Mouse (Mus musculus) layer of hippocampus, postnatal 36 days (tissue): ENCODE data around the gene Sbno1. TPM values are rescaled to one million over a fixed set of nuclear protein-coding genes. Genes with fewer than 3 reads are reported as not detected.
A peak's percentile ranks its signal among the peaks of the same experiment; 100 is the strongest.

Experiments used
- DNase-seq, 2 experiments: peaks; one replicate each; pipeline ENCODE4 v3.0.0; 2022
- total RNA-seq, 2 experiments: library from RNA; stranded (reverse); gene quantifications; 2 replicates each; pipeline ENCODE4 v1.2.3; 2021

The Sbno1 gene
- total RNA-seq, 2 experiments from 2014 or later, result 148 to 157 TPM

DNA sequence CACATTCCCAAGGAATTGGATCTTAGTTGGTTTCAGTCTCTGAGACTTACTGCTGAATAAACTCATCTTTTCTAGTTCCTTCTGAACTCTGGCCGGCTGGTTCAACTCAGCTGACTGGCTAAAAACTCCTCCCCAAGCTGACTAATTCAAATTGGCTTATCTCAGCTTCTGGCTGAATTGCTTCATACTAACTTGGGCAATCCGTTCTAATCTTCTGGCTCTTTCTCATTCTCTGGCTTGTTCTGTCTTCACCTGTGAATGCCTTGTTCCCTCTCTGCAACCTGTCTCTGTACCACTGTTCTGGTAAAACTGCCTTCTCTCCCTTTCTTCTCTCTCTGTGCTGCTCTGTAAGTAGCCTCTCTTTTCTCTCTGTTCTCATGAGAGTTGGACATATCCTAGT lies 16.8 kb upstream of the Sbno1 start:
- no peak for DNase-seq

DNA sequence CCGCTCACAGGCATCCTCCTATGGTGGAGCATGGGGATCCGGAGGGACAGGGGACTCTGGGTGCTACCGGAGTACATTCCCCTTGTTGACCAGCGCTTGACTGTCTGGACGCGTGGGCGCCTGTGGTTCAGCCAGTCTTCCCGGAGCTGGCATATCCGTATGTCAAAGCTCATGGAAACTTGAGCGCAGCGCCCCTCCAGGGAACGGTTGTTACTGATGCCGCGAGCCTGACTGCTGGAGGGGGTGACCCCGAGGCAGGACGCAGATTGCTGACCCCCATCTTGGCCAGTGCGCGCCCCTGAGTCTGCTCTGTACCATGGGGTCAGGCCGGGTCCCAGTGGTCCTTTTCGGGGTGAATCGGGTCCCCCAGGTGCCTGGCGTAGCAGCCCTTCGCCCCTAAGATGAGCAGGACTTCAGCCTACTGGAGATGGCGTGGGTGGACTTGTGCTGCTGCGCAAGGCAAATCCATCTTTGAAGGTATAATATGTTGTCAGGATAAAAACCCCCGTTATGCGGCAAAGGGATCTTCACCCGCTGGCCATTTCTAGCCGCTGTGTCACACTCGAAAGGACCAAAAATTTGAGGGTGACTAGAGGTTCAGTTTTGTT lies 14.4 kb upstream of the Sbno1 start:
- DNase-seq, result no peak

DNA sequence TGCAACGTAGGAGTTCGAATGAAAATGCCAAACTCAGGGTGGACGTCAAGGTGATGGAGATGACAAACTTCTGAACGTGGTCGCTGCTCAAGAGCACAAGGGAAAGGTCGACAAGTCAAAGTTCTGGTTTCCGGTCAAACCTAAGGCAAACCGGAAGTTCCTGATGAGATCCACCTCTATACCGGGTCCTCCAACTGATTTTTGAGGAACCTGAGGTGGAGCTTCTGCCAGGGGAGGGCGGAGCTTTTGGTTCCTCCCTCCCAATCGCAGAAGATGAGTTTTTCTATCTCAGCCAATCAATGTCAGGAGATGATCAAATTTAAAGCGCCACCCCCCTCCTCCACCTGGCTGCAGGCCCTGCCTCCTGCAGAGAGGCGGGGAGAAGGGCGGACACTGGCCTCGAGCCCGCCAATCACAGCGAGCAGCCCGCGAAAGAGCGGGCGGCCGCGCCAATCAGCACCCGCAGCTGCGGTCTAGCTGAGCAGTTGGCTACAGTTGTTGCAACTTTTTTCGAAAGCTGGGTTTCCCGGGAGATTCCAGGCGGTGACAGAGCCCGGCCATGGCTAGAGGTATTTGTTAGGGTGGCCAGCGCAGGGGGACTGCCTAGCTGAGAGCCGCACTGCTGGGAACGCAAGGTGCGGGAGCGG lies 13.8 kb upstream of the Sbno1 start, which contains the start of gene Kmt5a:
Gene Kmt5a (plus strand): TSS at position 484 of the 647 bp plus-strand sequence.
- DNase-seq, result peak; percentile 95 to 96

DNA sequence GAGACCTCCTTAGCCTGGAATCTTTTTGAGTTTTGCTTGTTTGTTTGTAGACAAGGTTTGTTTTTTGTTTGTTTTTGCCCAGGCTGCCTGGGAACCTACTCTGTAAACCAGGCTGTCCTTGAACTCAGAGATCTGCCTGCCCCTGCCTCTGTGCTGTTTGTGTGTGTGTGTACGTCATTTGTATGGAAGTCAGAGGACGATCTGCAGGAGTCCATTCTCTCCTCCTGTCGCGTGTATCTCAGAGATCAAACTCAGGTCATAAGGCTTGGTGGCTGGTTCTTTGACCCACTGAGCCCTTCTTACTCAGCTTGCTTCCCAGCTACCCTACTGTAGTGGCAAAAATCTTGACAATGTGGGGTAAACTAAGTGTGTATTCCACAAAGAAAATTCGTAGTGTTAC lies 12.9 kb upstream of the Sbno1 start:
- DNase-seq, result no peak

DNA sequence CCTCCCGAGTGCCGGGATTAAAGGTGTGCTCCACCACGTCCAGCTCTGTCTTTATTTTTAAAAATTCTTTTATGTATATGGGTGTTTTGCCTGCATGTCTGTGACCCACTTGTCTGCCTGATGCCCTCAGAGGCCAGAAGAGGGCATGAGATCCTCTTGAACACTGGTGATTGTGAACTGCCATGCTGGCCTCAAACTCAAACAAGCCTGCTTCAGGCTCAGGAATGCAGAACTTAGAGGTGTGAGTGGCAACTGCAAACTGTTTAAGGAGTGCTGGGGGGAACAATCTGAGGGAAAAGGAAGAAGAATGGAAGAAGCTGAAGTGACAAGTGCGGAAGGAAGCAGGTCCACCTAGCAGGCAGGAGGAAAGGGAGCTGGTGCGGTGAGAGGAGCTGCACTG lies 12.4 kb upstream of the Sbno1 start:
- DNase-seq, result no peak

DNA sequence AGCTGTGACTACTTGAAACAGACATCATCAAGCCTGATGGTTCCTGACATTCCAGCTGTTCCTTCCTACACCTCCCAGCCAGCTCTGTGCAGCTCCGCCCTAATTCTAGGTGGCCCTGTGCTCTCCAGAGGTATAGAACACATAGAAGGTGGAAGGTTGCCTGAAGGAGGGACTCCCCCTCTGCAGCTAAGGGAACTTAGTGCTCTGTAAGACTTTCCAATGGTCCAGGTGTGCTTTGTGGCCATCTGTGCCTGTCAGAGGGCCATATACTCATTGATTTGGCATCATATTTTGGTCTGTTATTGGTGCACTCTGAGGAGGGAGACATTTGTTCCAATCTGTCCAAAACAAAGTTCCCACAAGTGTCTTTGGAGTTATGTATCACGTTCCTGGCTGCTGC lies 7.2 kb upstream of the Sbno1 start:
- no peak for DNase-seq

DNA sequence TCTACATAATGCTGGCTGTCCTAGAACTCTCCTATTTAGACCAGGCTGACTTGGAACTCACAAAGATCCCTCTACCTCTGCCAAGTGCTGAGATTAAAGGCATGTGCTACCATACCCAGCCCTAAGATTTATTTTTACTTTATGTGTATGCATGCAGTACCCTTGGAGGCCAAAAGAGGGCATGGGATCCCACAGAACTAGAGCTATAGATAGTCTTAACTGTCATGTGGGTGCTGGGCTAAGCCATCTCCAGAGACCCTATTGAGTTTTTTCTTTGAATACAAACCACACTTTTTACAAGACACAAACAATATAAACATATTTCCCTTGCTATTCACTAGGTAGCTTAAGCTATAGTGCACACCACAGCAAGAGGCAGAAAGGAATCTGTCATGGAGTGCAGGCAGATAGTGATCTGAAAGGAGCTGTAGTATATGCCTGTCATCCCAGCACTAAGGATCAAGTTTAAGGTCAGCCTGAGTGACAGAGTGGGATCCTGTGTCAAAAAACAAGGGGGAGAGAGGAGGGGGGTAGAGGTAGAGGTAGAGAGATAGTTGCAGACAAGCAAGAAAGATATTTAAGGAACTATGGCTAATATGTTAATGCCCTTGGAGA lies 6.7 kb upstream of the Sbno1 start:
- DNase-seq, result peak; percentile 47 to 66

DNA sequence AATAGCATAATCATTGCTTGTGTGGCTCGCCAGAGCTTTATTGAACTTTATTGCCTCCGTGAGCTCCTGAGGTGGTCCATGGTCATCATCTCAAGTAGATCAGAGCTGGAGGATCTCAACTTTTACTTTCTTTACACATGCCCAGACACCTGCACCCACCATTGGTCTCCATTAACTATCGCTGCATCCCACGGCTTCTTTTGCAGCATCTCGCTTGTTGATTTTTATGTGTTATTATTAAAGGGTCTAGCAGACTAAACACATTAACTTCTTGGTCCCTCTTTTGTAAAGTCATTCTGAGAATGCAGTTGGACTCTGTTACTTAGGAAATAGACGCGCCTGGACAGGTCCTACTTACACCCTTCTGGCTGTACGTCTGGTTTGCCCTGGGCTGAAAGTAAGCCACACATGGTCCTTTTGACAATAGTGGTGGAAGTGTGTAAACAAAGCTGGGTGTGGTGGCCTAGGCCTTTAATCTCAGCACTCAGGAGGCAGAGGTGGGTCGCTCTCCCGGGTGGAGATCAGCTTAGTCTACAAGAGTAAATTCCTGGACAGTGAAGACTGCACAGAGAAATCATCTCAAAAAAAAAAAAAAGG lies 772 bp upstream of the Sbno1 start:
- no peak for DNase-seq

DNA sequence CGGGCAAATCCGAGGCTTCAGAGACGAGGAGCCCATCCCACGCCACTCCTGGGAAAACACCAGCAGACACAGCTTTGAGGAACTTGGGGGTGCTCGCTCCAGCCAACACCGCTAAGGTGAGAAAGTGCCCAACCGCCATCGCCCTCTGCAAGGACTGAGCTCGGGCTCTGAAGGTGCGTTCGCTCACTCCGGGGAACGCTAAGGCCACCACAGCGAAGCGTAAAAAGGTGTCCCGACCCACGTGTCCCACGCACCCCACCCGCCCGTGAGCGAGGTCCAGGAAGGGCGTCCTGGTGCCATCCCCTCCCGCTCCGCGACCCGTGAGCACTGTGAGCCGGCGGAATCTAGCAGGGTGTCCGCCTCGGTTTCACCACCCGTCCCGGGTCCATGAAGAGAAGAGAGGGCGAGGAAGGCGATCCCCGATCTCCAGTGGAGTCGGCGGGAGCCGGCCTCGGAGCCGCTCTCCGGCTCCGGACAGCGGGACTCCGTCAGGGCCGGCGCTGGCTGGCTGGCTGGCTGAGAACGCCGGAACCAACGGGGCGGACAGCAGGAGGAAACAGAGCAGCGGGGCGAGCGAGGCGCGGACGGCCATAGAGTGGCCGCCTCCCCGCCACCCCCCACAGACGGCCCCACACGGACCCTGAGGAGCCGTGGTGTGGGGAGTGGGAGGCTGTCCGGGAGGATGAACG lies 934 bp downstream of the Sbno1 start:
- peak; percentile 14 to 36 for DNase-seq

DNA sequence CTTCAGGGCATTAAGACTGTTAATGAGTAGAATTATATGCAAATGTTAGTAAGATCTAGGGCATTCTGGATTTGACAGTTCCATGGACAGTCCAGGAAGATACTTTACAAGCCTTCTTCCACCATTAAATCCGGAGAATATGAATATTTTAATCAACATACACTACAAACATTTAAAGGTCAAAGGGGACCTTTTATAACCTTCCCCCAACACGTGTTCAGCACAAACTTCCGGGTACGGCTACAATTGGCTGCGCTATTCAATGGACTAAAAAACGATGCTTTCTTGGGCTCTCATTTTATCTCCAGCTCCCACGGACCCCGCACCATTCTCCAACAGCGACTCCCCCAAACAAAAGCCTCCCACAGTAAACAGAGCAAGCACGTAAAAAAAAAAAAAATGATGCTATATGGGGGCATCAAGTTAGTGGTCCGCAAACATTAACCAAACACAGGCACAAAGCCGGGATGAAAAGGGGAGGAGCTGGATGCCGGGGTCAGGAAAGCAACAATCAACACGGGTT lies 1.5 kb downstream of the Sbno1 start:
- DNase-seq, result no peak

DNA sequence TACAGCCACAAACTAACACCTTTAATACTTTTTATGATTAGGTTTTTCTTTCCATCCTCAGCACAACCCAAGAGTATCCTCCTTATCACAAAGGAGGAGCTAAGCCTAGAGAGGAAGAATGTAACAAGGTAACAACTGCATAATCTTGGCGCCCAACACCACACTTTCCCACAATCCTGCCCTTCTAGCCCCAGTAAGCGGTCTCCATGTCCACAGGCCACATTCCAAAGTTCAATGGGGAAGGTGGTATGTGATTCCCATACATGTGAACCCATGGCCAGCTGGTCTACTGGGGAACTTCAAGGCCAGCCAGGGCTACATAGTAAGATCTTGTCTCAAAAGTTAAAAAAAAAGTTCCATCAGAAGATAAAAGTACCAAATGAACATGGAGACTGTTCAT lies 4.0 kb downstream of the Sbno1 start:
- DNase-seq, result no peak

DNA sequence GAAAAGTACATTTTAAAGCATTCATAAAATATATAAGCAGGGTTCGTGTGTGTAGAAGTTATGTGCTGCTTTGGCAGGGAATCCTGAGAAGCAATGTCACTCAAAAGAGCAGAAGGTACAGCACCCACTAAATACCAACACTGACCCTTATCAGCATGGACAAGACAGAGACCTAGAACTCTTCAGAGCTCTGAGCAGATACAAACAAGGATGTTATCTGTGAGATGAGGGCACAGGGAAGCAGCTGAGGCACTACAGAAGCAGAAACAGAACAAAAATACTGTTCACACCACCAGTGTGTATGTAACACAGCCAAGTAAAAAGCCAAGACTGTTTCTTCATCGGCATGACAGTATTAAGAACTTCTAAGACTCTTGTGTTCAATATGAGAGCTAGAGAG lies 6.9 kb downstream of the Sbno1 start:
- DNase-seq, result no peak

DNA sequence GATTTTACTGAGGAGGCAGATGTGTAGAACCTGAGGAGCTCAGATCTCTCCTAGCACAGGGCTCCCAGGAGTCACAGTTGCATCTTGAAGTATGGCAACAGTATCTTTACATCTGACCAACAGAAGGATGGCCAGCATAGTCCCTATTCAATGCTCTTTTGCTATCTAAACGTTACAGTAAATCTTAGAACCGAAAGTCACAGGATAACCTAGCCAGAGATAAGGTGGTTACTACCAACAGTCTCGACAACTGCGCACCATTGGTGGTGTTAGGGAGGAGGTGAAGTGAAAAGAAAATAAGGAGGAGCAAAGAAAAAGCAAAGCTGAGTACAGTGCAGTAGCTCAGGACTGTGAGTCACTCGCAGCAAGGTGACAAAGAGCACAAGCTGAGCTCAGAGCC lies 13.6 kb downstream of the Sbno1 start:
- DNase-seq, result no peak

DNA sequence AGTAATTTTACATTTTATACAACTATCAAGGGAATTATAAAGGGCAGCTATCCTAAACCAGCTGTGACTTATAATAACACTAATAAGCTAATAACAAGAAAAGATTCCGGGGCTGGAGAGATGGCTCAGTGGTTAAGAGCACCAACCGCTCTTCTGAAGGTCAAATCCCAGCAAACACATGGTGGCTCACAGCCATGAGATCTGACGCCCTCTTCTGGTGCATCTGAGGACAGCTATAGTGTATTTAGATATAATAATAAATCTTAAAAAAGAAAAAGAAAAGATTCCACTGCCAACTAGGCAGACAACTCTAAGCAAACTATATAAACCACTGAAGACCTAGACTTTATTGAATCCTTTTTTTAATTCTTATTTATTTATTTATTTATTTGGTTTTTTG lies 15.0 kb downstream of the Sbno1 start:
- DNase-seq, result no peak

DNA sequence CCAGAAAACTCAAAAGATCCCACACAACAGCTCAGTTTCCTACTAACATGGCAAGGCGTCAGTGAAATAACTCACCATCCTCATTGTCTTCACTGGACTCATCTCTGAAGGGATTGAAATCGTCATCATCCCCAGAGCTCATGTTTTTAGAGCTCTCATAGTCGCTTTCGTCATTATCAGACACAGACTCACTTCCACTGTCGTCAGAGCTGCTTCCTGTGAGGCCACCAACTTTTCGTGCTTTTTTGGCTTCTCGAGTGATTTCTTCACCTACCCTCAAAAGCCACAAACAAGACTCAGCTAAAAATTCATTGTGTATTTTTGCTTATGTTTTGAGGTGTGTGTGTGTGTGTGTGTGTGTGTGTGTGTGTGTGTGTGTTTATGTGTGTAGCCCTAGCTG lies 32.1 kb downstream of the Sbno1 start:
- DNase-seq, result no peak

DNA sequence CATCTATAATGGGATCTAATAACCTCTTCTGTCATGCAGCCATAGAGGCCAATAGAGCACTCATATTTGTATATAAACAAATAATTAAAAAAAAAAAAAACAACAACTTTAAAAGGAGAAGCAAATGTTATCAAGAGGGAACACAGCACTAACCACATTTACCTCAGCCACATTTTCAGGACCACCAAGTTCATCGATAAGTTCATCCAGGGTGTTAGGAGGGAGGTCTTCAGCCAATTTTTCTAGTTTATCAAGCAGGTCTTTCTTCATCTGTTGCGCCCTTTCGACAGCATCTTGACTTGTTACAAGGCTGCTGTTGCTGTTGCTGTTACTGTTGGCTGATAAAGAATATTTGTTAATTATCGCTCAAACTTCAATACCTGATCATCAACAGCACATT lies 33.4 kb downstream of the Sbno1 start:
- DNase-seq, result no peak

DNA sequence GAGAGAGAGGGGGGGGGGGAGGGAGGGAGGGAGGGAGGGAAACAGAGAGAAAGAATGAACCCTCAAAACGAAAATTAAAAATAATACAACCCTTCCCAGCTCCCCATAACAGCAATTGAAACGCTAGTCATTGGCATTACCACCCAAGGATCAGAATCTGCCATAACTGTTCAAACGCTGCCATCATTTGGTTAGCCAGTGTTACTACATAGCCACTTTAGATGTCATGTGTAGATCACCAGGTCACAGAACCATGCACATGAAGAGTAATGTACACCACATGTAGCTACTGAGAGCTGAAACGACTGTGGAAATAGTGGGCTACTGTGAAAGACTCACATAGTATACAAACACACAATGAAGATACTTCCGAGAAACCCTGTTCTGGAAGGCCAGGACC lies 37.9 kb downstream of the Sbno1 start:
- DNase-seq, result no peak

DNA sequence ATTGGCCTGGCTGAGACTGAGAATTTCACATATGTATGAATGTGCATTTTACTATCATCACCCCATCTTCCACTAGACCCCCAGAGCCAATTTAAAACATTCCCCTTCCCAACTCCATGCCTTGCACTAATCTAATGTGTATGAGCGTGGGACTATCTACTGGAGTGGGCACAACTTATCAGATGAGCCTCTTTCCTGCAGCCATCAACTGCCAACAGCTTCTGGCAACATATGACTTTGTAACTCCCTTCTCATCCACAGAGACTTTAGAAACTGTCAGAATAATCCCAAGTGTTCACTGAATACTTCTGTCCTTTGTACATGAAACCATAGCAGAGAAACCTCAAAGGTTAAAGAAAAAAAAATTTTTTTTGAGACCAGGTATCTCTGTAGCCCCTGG lies 45.7 kb downstream of the Sbno1 start:
- no peak for DNase-seq

DNA sequence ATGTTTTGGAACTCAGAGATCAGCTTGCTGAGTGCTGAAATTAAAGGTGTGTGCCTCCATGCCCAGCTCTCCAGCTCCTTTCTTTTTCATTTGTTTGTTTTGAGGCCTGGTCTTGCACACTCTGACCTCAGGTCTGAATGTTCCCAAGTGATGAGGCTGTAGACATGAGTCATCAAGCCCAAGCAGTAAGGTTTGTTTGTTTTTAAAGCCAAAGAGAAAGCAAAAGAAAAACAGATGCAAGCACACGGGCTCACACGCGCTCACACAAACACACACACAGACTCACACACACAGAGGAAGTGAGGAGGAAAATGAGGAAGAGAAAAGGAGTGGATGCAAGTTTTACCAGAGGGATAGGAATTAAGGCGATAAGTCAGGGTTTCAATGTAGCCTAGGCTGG lies 48.7 kb downstream of the Sbno1 start:
- DNase-seq, result no peak

DNA sequence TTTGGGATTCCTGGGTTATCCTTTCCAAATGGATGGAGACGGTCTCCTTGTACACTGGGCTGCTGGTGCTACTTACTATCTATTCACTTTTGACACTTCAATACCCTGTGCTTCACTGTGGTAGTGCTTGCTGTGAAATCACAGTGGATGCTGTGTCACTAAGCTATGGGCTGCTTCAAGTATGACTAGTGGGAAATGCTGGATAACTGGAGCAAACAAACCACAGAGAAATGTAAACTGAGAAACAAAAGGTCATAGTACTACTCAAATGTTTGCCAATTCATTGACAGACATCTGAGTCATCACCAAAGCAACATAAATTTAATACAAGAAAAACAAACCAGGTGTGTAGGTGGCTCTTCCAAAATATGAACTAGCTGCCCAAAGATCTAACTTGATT lies 49.4 kb downstream of the Sbno1 start:
- no peak for DNase-seq

DNA sequence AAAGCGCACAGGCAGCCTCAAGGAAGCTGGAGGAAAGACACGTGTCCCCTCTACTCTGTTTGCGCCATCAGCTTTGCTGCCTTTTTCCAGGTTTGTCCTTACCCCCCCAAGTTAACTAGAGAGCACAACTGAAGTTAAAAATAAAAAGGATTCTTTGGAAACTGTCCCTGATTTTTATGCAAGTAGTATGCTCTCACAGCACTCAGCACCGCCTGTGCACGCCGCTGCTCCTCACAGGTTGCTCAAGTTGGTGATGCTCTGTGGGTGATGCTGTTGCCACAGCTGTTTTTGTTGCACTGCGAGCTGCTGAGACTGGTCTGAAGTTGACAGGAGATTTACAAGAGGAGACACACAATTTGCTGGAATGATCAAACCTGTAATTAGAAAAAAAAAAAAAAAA lies 51.5 kb downstream of the Sbno1 start:
- DNase-seq, result no peak

DNA sequence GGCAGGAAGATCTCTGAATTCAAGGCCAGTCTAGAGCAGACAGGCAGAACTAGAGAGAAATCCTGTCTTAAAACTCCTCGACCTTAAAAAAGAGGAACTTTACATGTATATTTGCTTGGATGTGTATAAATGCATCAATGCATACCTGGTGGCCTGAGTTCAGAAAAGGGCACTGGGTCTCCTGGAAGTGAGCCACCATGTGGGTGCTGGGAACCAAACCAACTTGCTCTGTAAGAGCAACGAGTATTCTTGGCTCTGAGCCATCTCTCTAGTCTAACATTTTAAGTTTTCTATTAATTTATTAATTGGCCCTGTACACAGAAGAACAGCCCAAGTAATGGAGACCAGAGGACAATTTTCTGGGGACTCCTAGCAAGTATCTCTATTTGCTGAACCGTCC lies 59.1 kb downstream of the Sbno1 start:
- DNase-seq, result no peak

DNA sequence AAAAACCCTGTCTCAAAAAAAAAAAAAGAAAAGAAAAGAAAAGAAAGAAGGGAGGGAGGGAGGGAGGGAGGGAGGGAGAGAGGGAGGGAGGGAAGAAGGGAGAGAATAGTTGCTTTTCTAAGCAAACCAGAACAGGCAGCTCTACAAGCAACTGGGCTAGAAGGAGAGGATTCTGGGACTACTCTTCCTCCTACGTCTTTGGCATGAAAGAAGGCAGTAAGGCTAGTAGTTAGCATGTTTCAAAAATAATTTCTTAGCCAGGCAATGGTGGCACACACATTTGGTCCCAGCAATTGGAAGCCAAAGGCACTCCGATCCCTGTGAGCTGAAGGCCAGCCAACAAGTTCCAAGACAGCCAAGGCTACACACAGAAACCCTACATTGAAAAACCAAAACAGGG lies 60.0 kb downstream of the Sbno1 start:
- DNase-seq, result no peak
